26 mouse cellular contexts compared by ENCODE assay signal in genomic region chr12:40576749-40577148, GRCm38 (mm10).
DNase-seq lines count a peak whose midpoint lies in the region; ATAC-seq and TF ChIP-seq lines count a peak whose summit lies in the region.
"Had no signal": no experiment of that assay in that cellular context is flagged by ENCODE, and none has a peak within 500 bp of the region (broad histone marks: within the 10 kb centered on the region; RNA-seq: fewer than 3 reads in every experiment).

No protein-coding gene starts in this region.

- no peak for DNase-seq in layer of hippocampus, adult 2 months (ENCODE audit: low spot score in 2 of 2)
- no peak for DNase-seq in layer of hippocampus, adult 11-12 months (ENCODE audit: low spot score)
- DNase-seq in 416B (ENCODE audit: low read depth): peak; percentile 24
- DNase-seq in hindbrain, postnatal 0 days (ENCODE audit: low spot score): no peak
- DNase-seq in ovary, postnatal 36 days (ENCODE audit: low spot score): no peak
- DNase-seq: adrenal gland, adult 8-10 months; adrenal gland, postnatal 25 days; cerebellum, adult 11-12 months; cerebellum, adult 8-10 months; cerebellum, postnatal 10 days; cerebellum, postnatal 36 days; embryo, embryonic 11 days; gastrocnemius, postnatal 10 days; gastrocnemius, postnatal 36 days; heart, adult 11 months had no signal

- H3K4me2 ChIP-seq in intestine, postnatal 0 days (replicated peaks; ENCODE audit: low read depth): no peak overlapping the region
- no peak overlapping the region for H3K4me2 ChIP-seq in hindbrain, postnatal 0 days (ENCODE audit: low read depth, low read length)
- H3K4me2 ChIP-seq: embryonic facial prominence, embryonic 13.5 days; forebrain, embryonic 12.5 days; heart, embryonic 11.5 days; hindbrain, embryonic 12.5 days; hindbrain, embryonic 15.5 days had no signal

- no peaks in the 10 kb centered on the region for H3K36me3 ChIP-seq in intestine, postnatal 0 days (ENCODE audit: control insufficient read depth, insufficient read depth)
- H3K36me3 ChIP-seq in hindbrain, postnatal 0 days (ENCODE audit: insufficient read depth, low read length): no peaks in the 10 kb centered on the region
- H3K36me3 ChIP-seq: embryonic facial prominence, embryonic 10.5 days; embryonic facial prominence, embryonic 13.5 days; forebrain, embryonic 12.5 days; hindbrain, embryonic 12.5 days; hindbrain, embryonic 15.5 days had no signal

- no peaks in the 10 kb centered on the region for H3K4me1 ChIP-seq in intestine, postnatal 0 days (replicated peaks; ENCODE audit: control insufficient read depth, insufficient read depth, low read length)
- no peaks in the 10 kb centered on the region for H3K4me1 ChIP-seq in hindbrain, postnatal 0 days (ENCODE audit: insufficient read depth, low read length)

- H3K9ac ChIP-seq in intestine, postnatal 0 days (ENCODE audit: low read depth, low read length): no peak overlapping the region
- H3K9ac ChIP-seq in hindbrain, postnatal 0 days (replicated peaks; ENCODE audit: low read length): no peak overlapping the region
- H3K9ac ChIP-seq: embryonic facial prominence, embryonic 13.5 days; forebrain, embryonic 12.5 days; hindbrain, embryonic 12.5 days; hindbrain, embryonic 15.5 days had no signal

- H3K4me3 ChIP-seq in layer of hippocampus, adult 2 months: no peak overlapping the region
- H3K4me3 ChIP-seq in intestine, postnatal 0 days (ENCODE audit: low read depth, low read length): no peak overlapping the region
- H3K4me3 ChIP-seq in hindbrain, postnatal 0 days (ENCODE audit: low read length): no peak overlapping the region
- H3K4me3 ChIP-seq: embryonic facial prominence, embryonic 10.5 days; embryonic facial prominence, embryonic 13.5 days; erythroblast, embryonic 14.5 days; forebrain, embryonic 12.5 days; hindbrain, embryonic 12.5 days; hindbrain, embryonic 15.5 days had no signal

- WGBS in intestine, postnatal 0 days: 57% methylated on average over 2 of the region's 2 CpGs
- WGBS in hindbrain, postnatal 0 days: 81% methylated on average over 2 of the region's 2 CpGs

- no peaks in the 10 kb centered on the region for H3K27me3 ChIP-seq in intestine, postnatal 0 days (replicated peaks; ENCODE audit: control insufficient read depth, insufficient read depth, low read length)
- no peaks in the 10 kb centered on the region for H3K27me3 ChIP-seq in hindbrain, postnatal 0 days (ENCODE audit: insufficient read depth, low read length)
- H3K27me3 ChIP-seq: embryonic facial prominence, embryonic 13.5 days; forebrain, embryonic 12.5 days; hindbrain, embryonic 12.5 days; hindbrain, embryonic 15.5 days had no signal

- TF ChIP-seq CTCF in layer of hippocampus, adult 2 months (conservative IDR thresholded peaks at IDR 0.05): no peak
- no peak for TF ChIP-seq CTCF in intestine, postnatal 0 days (IDR thresholded peaks at IDR 0.05; ENCODE audit: low read depth)
- TF ChIP-seq CTCF in hindbrain, postnatal 0 days (IDR thresholded peaks at IDR 0.05; ENCODE audit: low read depth): no peak

- H3K9me3 ChIP-seq in intestine, postnatal 0 days (ENCODE audit: control insufficient read depth): no peaks in the 10 kb centered on the region
- H3K9me3 ChIP-seq in hindbrain, postnatal 0 days (ENCODE audit: low read length): no peaks in the 10 kb centered on the region
- H3K9me3 ChIP-seq: embryonic facial prominence, embryonic 10.5 days; embryonic facial prominence, embryonic 13.5 days; forebrain, embryonic 12.5 days; hindbrain, embryonic 12.5 days; hindbrain, embryonic 15.5 days had no signal

- peak overlapping the region; percentile 3; the same call in 1 of the 2 replicates for H3K27ac ChIP-seq in layer of hippocampus, adult 2 months
- H3K27ac ChIP-seq in intestine, postnatal 0 days (ENCODE audit: low read depth, low read length): no peak overlapping the region
- no peak overlapping the region for H3K27ac ChIP-seq in hindbrain, postnatal 0 days
- H3K27ac ChIP-seq: embryonic facial prominence, embryonic 10.5 days; embryonic facial prominence, embryonic 13.5 days; forebrain, embryonic 12.5 days; hindbrain, embryonic 12.5 days; hindbrain, embryonic 15.5 days had no signal

- ATAC-seq in granulocyte monocyte progenitor cell, adult 5-6 weeks (replicated peaks; ENCODE audit: poor library complexity, severe bottlenecking): peak; percentile 74
- ATAC-seq in intestine, postnatal 0 days: peak; percentile 38; the same call in 1 of the 2 replicates
- ATAC-seq in hindbrain, postnatal 0 days: no peak
- ATAC-seq: activated CD4-positive, CD25-positive, alpha-beta regulatory T cell, adult 4 months; forebrain, embryonic 16.5 days had no signal
